Comparison of ENCODE assay signal across 30 mouse cellular contexts in the genomic region with DNA sequence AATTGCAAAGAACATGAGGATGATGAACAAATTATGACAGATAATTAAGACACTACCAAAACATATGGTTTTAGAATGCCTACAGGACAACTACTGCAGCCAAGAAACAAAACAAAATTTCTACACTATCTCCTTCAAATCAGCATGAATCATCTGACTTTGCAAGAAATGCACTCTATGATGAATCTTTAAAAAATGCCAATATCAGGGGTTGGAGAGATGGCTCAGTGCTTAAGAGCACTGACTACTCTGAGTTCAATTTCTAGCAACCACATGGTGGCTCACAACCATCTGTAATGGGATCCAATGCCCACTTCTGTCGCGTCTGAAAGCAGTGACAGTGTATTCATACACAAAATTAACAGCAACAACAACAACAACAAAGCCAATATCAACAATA. TPM values are rescaled to one million over a fixed set of nuclear protein-coding genes. Genes with fewer than 3 reads are reported as not detected.
"Had no signal": no experiment of that assay in that cellular context is flagged by ENCODE, and none has a peak within 500 bp of the region (broad histone marks: within the 10 kb centered on the region; RNA-seq: fewer than 3 reads in every experiment).

No protein-coding gene starts in this region.

- H3K27ac ChIP-seq: embryonic facial prominence, embryonic 10.5 days; embryonic facial prominence, embryonic 12.5 days; embryonic facial prominence, embryonic 13.5 days; embryonic facial prominence, embryonic 15.5 days; forebrain, embryonic 10.5 days; forebrain, embryonic 12.5 days; forebrain, embryonic 13.5 days; forebrain, embryonic 15.5 days; gastrocnemius, adult 2 months; heart, adult 2 months had no signal

- H3K4me3 ChIP-seq: embryonic facial prominence, embryonic 10.5 days; embryonic facial prominence, embryonic 12.5 days; embryonic facial prominence, embryonic 13.5 days; embryonic facial prominence, embryonic 15.5 days; erythroblast, embryonic 14.5 days; forebrain, embryonic 10.5 days; forebrain, embryonic 12.5 days; forebrain, embryonic 13.5 days; forebrain, embryonic 15.5 days; gastrocnemius, adult 2 months; heart, adult 2 months had no signal

- DNase-seq: cerebellum, adult 9-11 months; cerebellum, postnatal 10 days; cerebellum, postnatal 14 days; cerebellum, postnatal 25 days; cerebellum, postnatal 36 days; embryo, embryonic 11 days; forebrain, postnatal 0 days; gastrocnemius, adult 2 months; gastrocnemius, postnatal 10 days; gastrocnemius, postnatal 14 days; gastrocnemius, postnatal 25 days; gastrocnemius, postnatal 36 days; heart, adult 11 months; heart, adult 18-20 months; heart, adult 2 months had no signal

RNA-seq across cellular contexts. Expression of gene Myocos, which starts 35.7 kb away (rescaled TPM):
- total RNA-seq: common myeloid progenitor, adult 5-6 weeks; forebrain, postnatal 0 days; gastrocnemius, adult 18-20 months; gastrocnemius, adult 2 months; gastrocnemius, adult 8-10 months; gastrocnemius, postnatal 10 days; gastrocnemius, postnatal 14 days; gastrocnemius, postnatal 25 days; gastrocnemius, postnatal 36 days; gastrocnemius, postnatal 4 days; granulocyte monocyte progenitor cell, adult 5-6 weeks; heart, adult 18-20 months; heart, adult 2 months; heart, adult 8-10 months had no signal

RNA-seq across cellular contexts. Expression of gene Myoc, which starts 54.8 kb away (rescaled TPM):
- total RNA-seq: common myeloid progenitor, adult 5-6 weeks; forebrain, postnatal 0 days; granulocyte monocyte progenitor cell, adult 5-6 weeks had no signal
